Mouse (Mus musculus) ES-E14 (cell line): ENCODE measurements around the gene Cotl1. TPM values are rescaled to one million over a fixed set of nuclear protein-coding genes. Genes with fewer than 3 reads are reported as not detected.

ENCODE experiments used
- DNase-seq: peaks from one replicate; pipeline ENCODE4 v3.0.0-alpha.2; 2013; ENCODE audit warnings: low read depth, low spot score
- H3K27ac ChIP-seq: 2 replicates; pipeline ENCODE4 v1.5.1; 2012; ENCODE audit warnings: low read depth, mild to moderate bottlenecking, low read length, moderate library complexity, mixed read lengths; ENCODE audit not compliant: poor library complexity, insufficient read depth, severe bottlenecking
- H3K36me3 ChIP-seq: 2 replicates; pipeline ENCODE4 v1.6.1; 2012; ENCODE audit warnings: mild to moderate bottlenecking, low read length, moderate library complexity, mixed read lengths; ENCODE audit not compliant: control insufficient read depth, poor library complexity, insufficient read depth, severe bottlenecking
- H3K4me1 ChIP-seq, 2 experiments: fragments of 150-350 bp in 1 of 2; sonication (generic) in 1 of 2; 2 replicates each; pipeline ENCODE4 v1.6.1; 2012; ENCODE audit warnings: low read length in 2 of 2, mild to moderate bottlenecking in 1 of 2, mixed read lengths in 1 of 2; ENCODE audit not compliant: control insufficient read depth in 2 of 2, insufficient read depth in 2 of 2, poor library complexity in 1 of 2
- H3K4me3 ChIP-seq, 2 experiments: fragments of 150-350 bp in 1 of 2; sonication (generic) in 1 of 2; 2 replicates each; pipeline ENCODE4 v1.5.1; 2012; ENCODE audit warnings: low read length in 2 of 2, low read depth in 1 of 2, mild to moderate bottlenecking in 1 of 2, mixed read lengths in 1 of 2; ENCODE audit not compliant: insufficient read depth in 1 of 2, poor library complexity in 1 of 2, severe bottlenecking in 1 of 2
- H3K9ac ChIP-seq: 2 replicates; pipeline ENCODE4 v1.6.1; 2012; ENCODE audit warnings: low read depth, mild to moderate bottlenecking, low read length, mixed read lengths; ENCODE audit not compliant: poor library complexity, insufficient read depth, severe bottlenecking
- H3K9me3 ChIP-seq: fragments of 150-350 bp; sonication (generic); 2 replicates; pipeline ENCODE4 v1.6.1; 2012; ENCODE audit warnings: low read depth, mild to moderate bottlenecking, low read length; ENCODE audit not compliant: control insufficient read depth, insufficient read depth
- CHD2 ChIP-seq: IDR thresholded peaks from 2 replicates; pipeline ENCODE4 v1.6.1; 2014; ENCODE audit warnings: mild to moderate bottlenecking, low read depth, low read length, inconsistent platforms
- HCFC1 ChIP-seq: IDR thresholded peaks from 2 replicates; pipeline ENCODE4 v1.6.1; 2012; ENCODE audit warnings: low read length, inconsistent platforms, borderline replicate concordance; ENCODE audit not compliant: insufficient read depth
- MAFK ChIP-seq: IDR thresholded peaks from 2 replicates; pipeline ENCODE4 v1.6.1; 2014; ENCODE audit warnings: mild to moderate bottlenecking, low read depth, low read length, inconsistent platforms; ENCODE audit not compliant: insufficient read depth
- ZC3H11A ChIP-seq: IDR thresholded peaks from 2 replicates; pipeline ENCODE4 v1.6.1; 2012; ENCODE audit warnings: low read depth, mild to moderate bottlenecking, inconsistent platforms, low read length, borderline replicate concordance
- ZNF384 ChIP-seq: IDR thresholded peaks from 2 replicates; pipeline ENCODE4 v1.6.1; 2012; ENCODE audit warnings: low read depth, low read length, inconsistent platforms
- in situ Hi-C, 2 experiments: fragments of 600-800 bp; cut with MboI; formaldehyde crosslinking; loops; one replicate each; pipeline ENCODE4 v1.15.1; 2025; ENCODE audit warnings: low sequenced_read_pairs in 2 of 2, inconsistent platforms in 1 of 2; ENCODE audit not compliant: unreplicated experiment in 2 of 2
- total RNA-seq: library from RNA; depleted of rRNA; stranded (reverse); fragments of 300-350 nt; gene quantifications from 2 replicates; pipeline ENCODE4 v1.2.3, GENCODE M21; 2012

Cotl1 gene
- total RNA-seq, 1 experiment: 73.3 TPM

GRCm38 (mm10) chr8:119881917-119882316 is 41.6 kb upstream of the Cotl1 start:
- Histone ChIP-seq H3K4me3 (no peak overlapping the region), H3K36me3 (no peaks in the 10 kb centered on the region), H3K4me1 (peaks cover 0 to 2% of the 10 kb centered on the region in 2 experiments; a peak in 1 of 4 replicates), H3K27ac (no peak overlapping the region), H3K9me3 (no peaks in the 10 kb centered on the region), H3K9ac (no peak overlapping the region)
- in situ Hi-C loops: no loop called here
- DNase-seq: no peak
- no peak for TF ChIP-seq ZNF384
- no peak for TF ChIP-seq ZC3H11A
- TF ChIP-seq HCFC1: no peak
- no peak for TF ChIP-seq CHD2
- TF ChIP-seq MAFK: no peak

GRCm38 (mm10) chr8:119881301-119881700 is 41.0 kb upstream of the Cotl1 start:
- no peak overlapping the region for H3K4me3 ChIP-seq
- no peak overlapping the region for H3K9ac ChIP-seq
- H3K9me3 ChIP-seq: no peaks in the 10 kb centered on the region
- no peak overlapping the region for H3K27ac ChIP-seq
- in situ Hi-C loops: no loop called here
- H3K4me1 ChIP-seq: peaks cover 0 to 5% of the 10 kb centered on the region in 2 experiments; a peak in 1 of 4 replicates
- no peak for DNase-seq
- no peaks in the 10 kb centered on the region for H3K36me3 ChIP-seq
- TF ChIP-seq HCFC1 (no peak), CHD2 (no peak), ZNF384 (no peak), ZC3H11A (no peak), MAFK (no peak)

GRCm38 (mm10) chr8:119873181-119873580 is 32.8 kb upstream of the Cotl1 start:
- Histone ChIP-seq H3K4me3 (no peak overlapping the region), H3K36me3 (no peaks in the 10 kb centered on the region), H3K4me1 (peaks cover 2 to 10% of the 10 kb centered on the region in 2 experiments; a peak in 1 of 4 replicates), H3K9me3 (no peaks in the 10 kb centered on the region), H3K9ac (no peak overlapping the region), H3K27ac (no peak overlapping the region)
- in situ Hi-C loops: no loop called here
- no peak for DNase-seq
- TF ChIP-seq ZC3H11A (no peak), HCFC1 (no peak), ZNF384 (no peak), MAFK (no peak)

- in situ Hi-C loops: no loop called here
- H3K9me3 ChIP-seq: no peaks in the 10 kb centered on the region
- H3K36me3 ChIP-seq: no peaks in the 10 kb centered on the region
- DNase-seq: peak; percentile 56
- no peak overlapping the region for H3K9ac ChIP-seq
- peak overlapping the region in 1 of 2 experiments; percentile 36; a peak in 1 of 4 replicates for H3K4me3 ChIP-seq
- H3K4me1 ChIP-seq: peaks cover 2 to 6% of the 10 kb centered on the region in 2 experiments; a peak in 1 of 4 replicates
- no peak for TF ChIP-seq ZC3H11A
- no peak for TF ChIP-seq MAFK
- H3K27ac ChIP-seq: no peak overlapping the region
These were observed 29.3 kb upstream of the Cotl1 start for GRCm38 (mm10) chr8:119869616-119870015.

GRCm38 (mm10) chr8:119862749-119863148 is 22.4 kb upstream of the Cotl1 start:
- no peak for DNase-seq
- TF ChIP-seq MAFK (no peak), ZC3H11A (no peak), CHD2 (no peak), ZNF384 (no peak), HCFC1 (no peak)
- H3K27ac ChIP-seq: no peak overlapping the region
- no peaks in the 10 kb centered on the region for H3K4me1 ChIP-seq
- H3K4me3 ChIP-seq: peak overlapping the region; percentile 84 to 98
- H3K36me3 ChIP-seq: no peaks in the 10 kb centered on the region
- peak overlapping the region; percentile 83 for H3K9ac ChIP-seq
- in situ Hi-C loops: no loop called here
- no peaks in the 10 kb centered on the region for H3K9me3 ChIP-seq
